Mouse (Mus musculus) stomach, postnatal 0 days (tissue): ENCODE measurements around the gene Nebl.

Source experiments
- CTCF ChIP-seq: IDR thresholded peaks from 2 replicates; pipeline ENCODE4 v1.5.1; 2016; ENCODE audit warnings: antibody characterized with exemption, low read depth, mild to moderate bottlenecking, moderate library complexity
- EP300 ChIP-seq: optimal IDR thresholded peaks from 2 replicates; pipeline ENCODE3; 2016; ENCODE audit warnings: antibody characterized with exemption

GRCm38 (mm10) chr2:17742051-17742763, 10.9 kb upstream of the Nebl start:
- no peak for TF ChIP-seq CTCF
- no peak for TF ChIP-seq EP300
